26 mouse cellular contexts compared by ENCODE assay signal in genomic region chrX:89904871-89905270, GRCm38 (mm10). TPM values are rescaled to one million over a fixed set of nuclear protein-coding genes. Genes with fewer than 3 reads are reported as not detected.
A peak's percentile ranks its signal among the peaks of the same experiment; 100 is the strongest.
DNase-seq lines count a peak whose midpoint lies in the region; ATAC-seq and TF ChIP-seq lines count a peak whose summit lies in the region.
"Had no signal": no experiment of that assay in that cellular context is flagged by ENCODE, and none has a peak within 500 bp of the region (broad histone marks: within the 10 kb centered on the region; RNA-seq: fewer than 3 reads in every experiment).

No protein-coding gene starts in this region.

- H3K27me3 ChIP-seq in stomach, embryonic 16.5 days (ENCODE audit: control insufficient read depth, insufficient read depth, low read length): no peaks in the 10 kb centered on the region
- no peaks in the 10 kb centered on the region for H3K27me3 ChIP-seq in stomach, postnatal 0 days (ENCODE audit: control insufficient read depth, insufficient read depth, low read length)
- H3K27me3 ChIP-seq in intestine, embryonic 16.5 days (replicated peaks; ENCODE audit: control insufficient read depth, insufficient read depth, low read length): no peaks in the 10 kb centered on the region
- no peaks in the 10 kb centered on the region for H3K27me3 ChIP-seq in lung, postnatal 0 days (replicated peaks; ENCODE audit: insufficient read depth, low read length)
- H3K27me3 ChIP-seq: CH12.LX; embryonic facial prominence, embryonic 12.5 days; forebrain, embryonic 13.5 days; forebrain, embryonic 15.5 days; Patski had no signal

- no peak overlapping the region for H3K27ac ChIP-seq in stomach, embryonic 16.5 days (ENCODE audit: low read length)
- H3K27ac ChIP-seq in stomach, postnatal 0 days (replicated peaks): no peak overlapping the region
- H3K27ac ChIP-seq in intestine, embryonic 16.5 days (ENCODE audit: low read length): no peak overlapping the region
- H3K27ac ChIP-seq in lung, postnatal 0 days (ENCODE audit: low read length): no peak overlapping the region
- H3K27ac ChIP-seq: embryonic facial prominence, embryonic 10.5 days; embryonic facial prominence, embryonic 12.5 days; forebrain, embryonic 13.5 days; forebrain, embryonic 15.5 days had no signal

- no peak for TF ChIP-seq CTCF in stomach, postnatal 0 days (IDR thresholded peaks at IDR 0.05; ENCODE audit: low read depth)
- TF ChIP-seq CTCF in lung, postnatal 0 days (IDR thresholded peaks at IDR 0.05): no peak

- no peaks in the 10 kb centered on the region for H3K36me3 ChIP-seq in stomach, embryonic 16.5 days (ENCODE audit: control insufficient read depth, insufficient read depth, low read length)
- H3K36me3 ChIP-seq in stomach, postnatal 0 days (ENCODE audit: control insufficient read depth, insufficient read depth, low read length): no peaks in the 10 kb centered on the region
- H3K36me3 ChIP-seq in intestine, embryonic 16.5 days (ENCODE audit: control insufficient read depth, insufficient read depth, low read length): no peaks in the 10 kb centered on the region
- no peaks in the 10 kb centered on the region for H3K36me3 ChIP-seq in lung, postnatal 0 days (ENCODE audit: insufficient read depth, low read length)
- H3K36me3 ChIP-seq: embryonic facial prominence, embryonic 10.5 days; embryonic facial prominence, embryonic 12.5 days; forebrain, embryonic 15.5 days; G1E had no signal

- H3K9me3 ChIP-seq in stomach, embryonic 16.5 days (replicated peaks; ENCODE audit: control insufficient read depth, low read length): no peaks in the 10 kb centered on the region
- H3K9me3 ChIP-seq in stomach, postnatal 0 days (ENCODE audit: control insufficient read depth, low read length): no peaks in the 10 kb centered on the region
- no peaks in the 10 kb centered on the region for H3K9me3 ChIP-seq in intestine, embryonic 16.5 days (ENCODE audit: control insufficient read depth, low read length)
- H3K9me3 ChIP-seq in lung, postnatal 0 days (ENCODE audit: low read length): no peaks in the 10 kb centered on the region
- H3K9me3 ChIP-seq: embryonic facial prominence, embryonic 10.5 days; embryonic facial prominence, embryonic 12.5 days; forebrain, embryonic 13.5 days; forebrain, embryonic 15.5 days; G1E had no signal

- H3K9ac ChIP-seq in stomach, embryonic 16.5 days (ENCODE audit: low read length): no peak overlapping the region
- no peak overlapping the region for H3K9ac ChIP-seq in stomach, postnatal 0 days (ENCODE audit: low read length)
- H3K9ac ChIP-seq in intestine, embryonic 16.5 days (ENCODE audit: low read depth, low read length): no peak overlapping the region
- H3K9ac ChIP-seq in lung, postnatal 0 days (replicated peaks; ENCODE audit: low read depth): no peak overlapping the region
- H3K9ac ChIP-seq: embryonic facial prominence, embryonic 12.5 days; forebrain, embryonic 13.5 days; forebrain, embryonic 15.5 days had no signal

- TF ChIP-seq EP300 in stomach, postnatal 0 days (optimal IDR thresholded peaks at IDR 0.05): no peak
- no peak for TF ChIP-seq EP300 in lung, postnatal 0 days (IDR thresholded peaks at IDR 0.05)

- H3K4me1 ChIP-seq in stomach, embryonic 16.5 days (ENCODE audit: control insufficient read depth, insufficient read depth, low read length): no peaks in the 10 kb centered on the region
- H3K4me1 ChIP-seq in stomach, postnatal 0 days (replicated peaks; ENCODE audit: control insufficient read depth, insufficient read depth): no peaks in the 10 kb centered on the region
- H3K4me1 ChIP-seq in intestine, embryonic 16.5 days (ENCODE audit: control insufficient read depth, insufficient read depth, low read length): no peaks in the 10 kb centered on the region
- no peaks in the 10 kb centered on the region for H3K4me1 ChIP-seq in lung, postnatal 0 days (ENCODE audit: insufficient read depth, low read depth, low read length)
- H3K4me1 ChIP-seq: embryonic facial prominence, embryonic 10.5 days; embryonic facial prominence, embryonic 12.5 days; forebrain, embryonic 13.5 days; forebrain, embryonic 15.5 days had no signal

- DNase-seq in stomach, postnatal 0 days (ENCODE audit: low spot score): no peak
- DNase-seq in lung, postnatal 0 days (ENCODE audit: low spot score): no peak
- DNase-seq in ovary, postnatal 36 days (ENCODE audit: low spot score): no peak
- DNase-seq: adrenal gland, adult 8-10 months; adrenal gland, postnatal 14 days; adrenal gland, postnatal 36 days; B cell, adult 2 months; cerebellum, adult 11-12 months; cerebellum, adult 2 months; cerebellum, adult 9-10 months; cerebellum, postnatal 10 days; cerebellum, postnatal 25 days had no signal

- no peak overlapping the region for H3K4me3 ChIP-seq in stomach, embryonic 16.5 days (replicated peaks; ENCODE audit: low read length)
- no peak overlapping the region for H3K4me3 ChIP-seq in stomach, postnatal 0 days (ENCODE audit: low read depth, low read length)
- H3K4me3 ChIP-seq in intestine, embryonic 16.5 days (ENCODE audit: low read length): no peak overlapping the region
- H3K4me3 ChIP-seq in lung, postnatal 0 days (ENCODE audit: low read depth, low read length): no peak overlapping the region
- H3K4me3 ChIP-seq: embryonic facial prominence, embryonic 10.5 days; embryonic facial prominence, embryonic 12.5 days; forebrain, embryonic 13.5 days; forebrain, embryonic 15.5 days had no signal

- no peak overlapping the region for H3K4me2 ChIP-seq in stomach, embryonic 16.5 days (ENCODE audit: low read depth, low read length)
- no peak overlapping the region for H3K4me2 ChIP-seq in stomach, postnatal 0 days (replicated peaks; ENCODE audit: low read depth)
- H3K4me2 ChIP-seq in intestine, embryonic 16.5 days (ENCODE audit: low read depth, low read length): no peak overlapping the region
- no peak overlapping the region for H3K4me2 ChIP-seq in lung, postnatal 0 days (replicated peaks; ENCODE audit: low read depth, low read length)
- H3K4me2 ChIP-seq: embryonic facial prominence, embryonic 12.5 days; forebrain, embryonic 13.5 days; forebrain, embryonic 15.5 days had no signal

- WGBS in stomach, embryonic 16.5 days: 58% methylated on average over 1 of the region's 1 CpGs
- WGBS in stomach, postnatal 0 days: 67% methylated on average over 1 of the region's 1 CpGs
- WGBS in intestine, embryonic 16.5 days: 54% methylated on average over 1 of the region's 1 CpGs
- 82% methylated on average over 1 of the region's 1 CpGs for WGBS in lung, postnatal 0 days

- ATAC-seq in stomach, embryonic 16.5 days (ENCODE audit: insufficient read depth, low FRiP score): peak; percentile 69; the same call in 1 of the 2 replicates
- ATAC-seq in stomach, postnatal 0 days (ENCODE audit: low FRiP score, low TSS enrichment): no peak
- ATAC-seq in intestine, embryonic 16.5 days: peak; percentile 100
- ATAC-seq in lung, postnatal 0 days: no peak
- ATAC-seq: activated CD4-positive, CD25-positive, alpha-beta regulatory T cell, adult 4 months; CD4-positive, CD25-positive, alpha-beta regulatory T cell, adult 4 months; forebrain, embryonic 13.5 days; forebrain, embryonic 15.5 days; Patski had no signal

RNA-seq across cellular contexts. Expression of gene 4930415L06Rik, which starts 27.8 kb away (rescaled TPM):
- not detected in 2 replicates for polyA plus RNA-seq in stomach, embryonic 16.5 days (2015; fragmentation: Nextera tagmentation; extraction: Ambion mirVana)
- polyA plus RNA-seq in stomach, postnatal 0 days (2015; fragmentation: Nextera tagmentation; extraction: Ambion mirVana): 0.04 TPM in 1 of 2 replicates, not detected in the other
- polyA plus RNA-seq in intestine, embryonic 16.5 days (2015; fragmentation: Nextera tagmentation; extraction: Ambion mirVana): not detected in 2 replicates
- polyA plus RNA-seq in lung, postnatal 0 days (2015; fragmentation: Nextera tagmentation; extraction: Ambion mirVana): not detected in 2 replicates
- polyA plus RNA-seq: activated CD4-positive, CD25-positive, alpha-beta regulatory T cell, adult 4 months; CD4-positive, CD25-positive, alpha-beta regulatory T cell, adult 4 months; cerebellum, adult 2 months; cortical plate, adult 2 months; embryonic facial prominence, embryonic 10.5 days; embryonic facial prominence, embryonic 12.5 days; embryonic facial prominence, embryonic 14.5 days; forebrain, embryonic 11.5 days; forebrain, embryonic 13.5 days; forebrain, embryonic 15.5 days; G1E; Patski had no signal

Comparison
In these comparisons a context has a peak if more than half of its experiments do, and no peak if none do; other contexts are left out.
1. ATAC-seq: peak in stomach, embryonic 16.5 days (single experiment) and intestine, embryonic 16.5 days (single experiment); none in stomach, postnatal 0 days (single experiment) and lung, postnatal 0 days (single experiment).